Mouse (Mus musculus): Measurements from ENCODE around the gene Degs1. TPM values are rescaled to one million over a fixed set of nuclear protein-coding genes. Genes with fewer than 3 reads are reported as not detected.
"Not testable (repeated sequence)": the region's sequence is repeated elsewhere in the genome, so short reads cannot be mapped to it uniquely, and the experiment has no call there.

Gene Degs1
- polyA plus RNA-seq, 1 experiment: 38.9 TPM

DNA sequence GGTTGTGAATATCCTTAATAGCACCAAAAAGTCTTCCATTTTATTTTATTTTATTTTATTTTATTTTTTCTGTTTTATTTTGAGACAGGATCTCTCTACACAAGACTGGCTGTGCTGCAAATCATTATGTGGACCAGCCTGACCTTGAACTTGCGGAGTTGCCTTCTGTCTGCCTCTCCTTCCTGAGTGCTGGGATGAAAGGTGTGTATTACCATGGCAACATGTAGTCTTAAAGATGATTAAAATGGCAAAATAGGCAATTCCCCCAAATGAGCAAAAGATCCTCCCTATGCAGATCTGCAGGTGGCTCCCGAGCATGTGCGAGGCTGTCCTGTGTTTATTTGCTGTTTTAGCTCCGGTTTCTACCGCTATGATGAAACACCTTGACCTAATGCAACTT is 15.2 kb upstream of the Degs1 start:
- TF ChIP-seq POLR2A (IDR thresholded peaks at IDR 0.05; ENCODE audit: borderline replicate concordance, extremely low read depth, insufficient read depth, insufficient read length, poor library complexity, severe bottlenecking) (no peak), CTCF (IDR thresholded peaks at IDR 0.05; ENCODE audit: borderline replicate concordance, extremely low read depth, insufficient read depth, insufficient read length) (no peak)
- no peak for DNase-seq (ENCODE audit: low read depth)

DNA sequence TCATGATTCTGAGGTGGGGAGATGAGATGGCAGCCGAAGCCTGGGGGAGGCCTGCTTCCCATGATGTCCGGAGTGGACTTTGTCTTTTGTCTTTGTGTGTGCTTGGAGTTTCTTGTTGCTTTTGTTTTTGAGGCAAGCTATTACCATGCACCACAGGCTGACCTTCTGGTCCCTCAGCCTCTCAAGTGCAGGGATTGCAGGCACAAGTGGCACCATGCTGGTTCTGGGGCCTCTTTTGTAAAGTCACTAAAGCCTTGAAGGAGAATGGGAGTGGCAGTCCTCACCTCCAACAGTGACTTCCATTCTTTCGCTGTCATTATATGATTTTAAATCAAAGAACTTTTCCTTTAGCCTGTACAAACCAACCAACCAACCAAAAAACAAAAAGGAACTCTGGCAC is 14.6 kb upstream of the Degs1 start:
- no peak for DNase-seq (ENCODE audit: low read depth)
- no peak for TF ChIP-seq POLR2A (IDR thresholded peaks at IDR 0.05; ENCODE audit: borderline replicate concordance, extremely low read depth, insufficient read depth, insufficient read length, poor library complexity, severe bottlenecking)
- TF ChIP-seq CTCF (IDR thresholded peaks at IDR 0.05; ENCODE audit: borderline replicate concordance, extremely low read depth, insufficient read depth, insufficient read length): no peak

DNA sequence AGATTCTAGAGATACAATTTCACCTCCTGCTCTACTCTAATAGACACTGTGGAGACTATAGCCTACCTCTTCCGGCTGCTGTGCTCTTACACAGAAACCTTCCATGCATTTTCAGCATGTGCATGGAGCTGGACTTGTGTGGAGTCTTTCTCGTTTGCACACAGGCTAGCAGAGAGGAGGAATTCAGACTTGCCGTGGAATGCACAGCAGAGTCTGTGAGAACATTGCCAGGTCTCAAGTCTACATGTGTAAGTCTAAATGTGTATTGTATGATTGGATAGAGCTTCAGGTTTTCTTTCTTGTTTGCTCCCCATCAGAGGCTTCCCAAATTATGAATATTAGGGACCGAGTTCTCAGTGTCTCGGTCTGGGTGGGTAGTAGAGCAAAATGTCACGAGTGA is 14.2 kb upstream of the Degs1 start:
- DNase-seq (ENCODE audit: low read depth): no peak
- no peak for TF ChIP-seq CTCF (IDR thresholded peaks at IDR 0.05; ENCODE audit: borderline replicate concordance, extremely low read depth, insufficient read depth, insufficient read length)
- TF ChIP-seq POLR2A (IDR thresholded peaks at IDR 0.05; ENCODE audit: borderline replicate concordance, extremely low read depth, insufficient read depth, insufficient read length, poor library complexity, severe bottlenecking): no peak

DNA sequence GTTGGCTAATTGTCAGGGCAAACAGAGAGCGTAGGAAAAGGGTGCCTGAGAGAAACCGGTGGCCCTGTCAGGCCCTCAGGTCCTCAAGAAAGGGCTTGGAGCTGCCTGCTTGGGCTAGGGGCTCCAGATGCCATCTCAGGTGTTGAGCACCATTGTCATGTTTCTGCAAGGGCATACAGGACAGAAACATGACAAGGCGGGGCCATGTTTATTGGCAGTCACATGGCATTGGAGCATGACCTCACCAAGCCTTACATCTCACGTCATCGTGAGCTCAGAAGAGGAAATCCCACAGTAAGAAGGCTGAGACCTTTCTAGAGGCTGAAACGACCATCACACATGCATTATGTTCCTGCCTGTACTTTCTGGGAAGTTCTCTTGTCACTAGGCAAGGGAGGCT is 13.5 kb upstream of the Degs1 start:
- TF ChIP-seq CTCF (IDR thresholded peaks at IDR 0.05; ENCODE audit: borderline replicate concordance, extremely low read depth, insufficient read depth, insufficient read length) (no peak), POLR2A (IDR thresholded peaks at IDR 0.05; ENCODE audit: borderline replicate concordance, extremely low read depth, insufficient read depth, insufficient read length, poor library complexity, severe bottlenecking) (no peak)

DNA sequence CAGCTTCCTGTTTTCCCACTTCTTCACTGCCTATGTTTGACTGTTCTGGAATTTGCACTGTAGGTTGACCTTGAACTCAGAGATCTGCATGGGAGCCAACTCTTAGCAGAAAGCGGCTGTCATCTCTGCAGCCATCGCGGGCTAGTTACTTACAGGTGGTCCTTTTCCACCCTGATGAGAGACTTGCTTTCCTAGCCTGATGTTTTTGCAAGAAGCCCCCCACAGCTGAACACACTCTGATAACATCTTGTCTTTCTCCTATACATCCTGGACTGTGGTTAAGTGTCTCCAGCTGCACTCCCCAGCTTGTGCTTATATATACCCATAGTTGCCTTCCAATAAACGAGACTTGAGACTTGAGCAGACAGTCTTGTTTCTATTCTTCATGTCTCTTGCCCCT is 9.7 kb upstream of the Degs1 start:
- no peak for TF ChIP-seq CTCF (IDR thresholded peaks at IDR 0.05; ENCODE audit: borderline replicate concordance, extremely low read depth, insufficient read depth, insufficient read length)
- TF ChIP-seq POLR2A (IDR thresholded peaks at IDR 0.05; ENCODE audit: borderline replicate concordance, extremely low read depth, insufficient read depth, insufficient read length, poor library complexity, severe bottlenecking): no peak
- no peak for DNase-seq (ENCODE audit: low read depth)

More for the DNA sequence above, 13.5 kb upstream of the Degs1 start:
- DNase-seq (ENCODE audit: low read depth): no peak

DNA sequence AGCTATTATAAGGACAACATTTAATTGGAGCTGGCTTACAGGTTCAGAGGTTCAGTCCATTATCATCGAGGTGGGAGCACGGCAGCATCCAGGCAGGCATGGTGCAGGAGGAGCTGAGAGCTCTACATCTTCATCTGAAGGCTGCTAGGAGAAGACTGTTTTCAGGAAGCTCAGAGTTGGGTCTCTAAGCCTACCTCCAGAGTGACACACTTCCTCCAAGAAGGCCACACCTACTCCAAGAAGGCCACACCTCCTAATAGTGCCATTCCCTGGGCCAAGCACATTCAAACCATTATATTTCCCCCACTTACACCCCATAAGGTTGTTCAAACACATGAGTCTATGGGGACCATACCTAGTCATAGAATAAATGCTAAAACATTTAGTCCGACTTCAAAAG is 8.1 kb upstream of the Degs1 start:
- not testable (repeated sequence) for DNase-seq (ENCODE audit: low read depth)

GRCm38 (mm10) chr1:182289781-182290180 is 7.2 kb upstream of the Degs1 start:
- no peak for TF ChIP-seq POLR2A (IDR thresholded peaks at IDR 0.05; ENCODE audit: borderline replicate concordance, extremely low read depth, insufficient read depth, insufficient read length, poor library complexity, severe bottlenecking)
- TF ChIP-seq CTCF (IDR thresholded peaks at IDR 0.05; ENCODE audit: borderline replicate concordance, extremely low read depth, insufficient read depth, insufficient read length): no peak
- no peak for DNase-seq (ENCODE audit: low read depth)

DNA sequence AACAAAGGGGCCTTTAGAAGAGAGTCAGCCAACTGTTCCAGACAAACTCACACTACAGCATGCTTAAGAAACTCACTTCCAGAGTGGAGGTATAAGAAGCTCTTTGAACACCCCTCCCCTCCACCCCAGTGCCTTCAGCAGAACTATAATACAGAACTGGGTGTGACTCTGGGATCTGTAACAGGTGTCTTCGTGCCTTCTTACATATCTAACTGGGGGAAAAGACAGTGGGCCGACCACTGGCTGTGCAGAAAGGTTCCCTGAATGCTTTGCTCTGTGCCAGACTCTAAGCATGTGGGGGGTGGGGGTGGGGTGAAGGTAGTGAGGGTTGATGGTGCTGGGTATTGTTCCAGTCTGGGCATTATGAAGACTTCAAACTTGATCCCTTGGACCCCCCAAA is 6.0 kb upstream of the Degs1 start:
- no peak for DNase-seq (ENCODE audit: low read depth)
- TF ChIP-seq POLR2A (IDR thresholded peaks at IDR 0.05; ENCODE audit: borderline replicate concordance, extremely low read depth, insufficient read depth, insufficient read length, poor library complexity, severe bottlenecking): no peak
- TF ChIP-seq CTCF (IDR thresholded peaks at IDR 0.05; ENCODE audit: borderline replicate concordance, extremely low read depth, insufficient read depth, insufficient read length): no peak

DNA sequence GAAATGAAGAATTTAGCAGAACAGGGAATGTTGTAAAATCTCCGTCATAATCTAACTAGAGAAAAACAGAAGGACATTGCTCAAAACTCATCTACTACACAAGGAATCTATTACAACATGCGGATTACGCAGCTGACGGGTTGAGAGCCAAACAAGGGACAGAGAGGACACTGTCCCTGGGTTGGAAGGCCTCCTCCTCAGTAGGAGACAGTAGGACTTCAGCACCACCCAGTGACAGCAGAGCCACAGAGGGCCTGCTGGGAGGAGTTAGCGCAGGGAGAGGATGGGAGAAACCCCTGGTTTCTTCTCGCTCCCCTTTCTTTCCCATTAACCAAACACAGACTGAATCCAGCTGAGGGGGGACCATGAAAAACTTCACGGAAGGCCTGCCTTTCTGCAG is 5.2 kb upstream of the Degs1 start:
- TF ChIP-seq POLR2A (IDR thresholded peaks at IDR 0.05; ENCODE audit: borderline replicate concordance, extremely low read depth, insufficient read depth, insufficient read length, poor library complexity, severe bottlenecking) (no peak), CTCF (IDR thresholded peaks at IDR 0.05; ENCODE audit: borderline replicate concordance, extremely low read depth, insufficient read depth, insufficient read length) (no peak)

DNA sequence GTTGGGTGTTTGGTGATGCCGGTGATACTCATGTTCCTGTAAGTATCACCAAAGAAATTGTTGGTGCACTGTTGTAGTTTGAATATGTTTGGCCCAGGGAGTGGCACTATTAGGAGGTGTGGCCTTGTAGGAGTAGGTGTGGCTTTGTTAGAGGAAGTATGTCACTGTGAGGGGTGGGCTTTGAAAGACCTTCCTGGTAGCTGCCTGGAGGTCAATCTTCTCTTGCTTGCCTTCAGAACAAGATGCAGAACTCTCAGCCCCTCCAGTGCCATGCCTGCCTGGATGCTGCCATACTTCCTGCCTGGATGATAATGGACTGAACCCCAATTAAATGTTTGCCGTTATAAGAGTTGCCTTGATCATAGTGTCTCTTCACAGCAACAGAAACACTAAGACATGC is 2.2 kb upstream of the Degs1 start:
- no peak for TF ChIP-seq POLR2A (IDR thresholded peaks at IDR 0.05; ENCODE audit: borderline replicate concordance, extremely low read depth, insufficient read depth, insufficient read length, poor library complexity, severe bottlenecking)
- no peak for TF ChIP-seq CTCF (IDR thresholded peaks at IDR 0.05; ENCODE audit: borderline replicate concordance, extremely low read depth, insufficient read depth, insufficient read length)
- DNase-seq (ENCODE audit: low read depth): no peak

More for the DNA sequence above, 5.2 kb upstream of the Degs1 start:
- DNase-seq (ENCODE audit: low read depth): no peak

- no peak for DNase-seq (ENCODE audit: low read depth)
- TF ChIP-seq POLR2A (IDR thresholded peaks at IDR 0.05; ENCODE audit: borderline replicate concordance, extremely low read depth, insufficient read depth, insufficient read length, poor library complexity, severe bottlenecking) (no peak), CTCF (IDR thresholded peaks at IDR 0.05; ENCODE audit: borderline replicate concordance, extremely low read depth, insufficient read depth, insufficient read length) (no peak)
Measured at GRCm38 (mm10) chr1:182283231-182283630, 627 bp upstream of the Degs1 start.

DNA sequence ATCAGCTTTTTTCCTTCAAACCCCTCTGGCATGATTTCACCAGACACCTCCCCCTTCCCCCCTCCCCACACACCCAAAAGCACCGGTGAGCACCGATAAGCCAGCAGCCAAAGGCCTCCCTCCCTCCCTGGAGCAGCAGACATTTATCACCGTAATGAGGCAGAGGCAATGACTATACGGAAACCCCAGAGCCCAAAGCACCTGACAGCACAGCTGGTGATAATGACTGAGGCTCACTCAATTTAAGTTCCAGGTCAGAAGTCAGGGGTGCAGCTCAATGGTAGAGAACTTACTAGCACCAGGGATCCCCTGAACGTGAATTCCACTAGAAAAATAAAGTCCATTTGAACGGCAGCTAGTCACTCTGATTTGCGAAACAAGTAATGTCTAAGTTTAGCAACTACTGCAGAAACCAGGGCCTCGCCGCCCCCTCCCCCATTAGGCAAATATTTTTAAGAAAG is 1.3 kb downstream of the Degs1 start:
- peak; percentile 24 for DNase-seq (ENCODE audit: low read depth)
- TF ChIP-seq CTCF (IDR thresholded peaks at IDR 0.05; ENCODE audit: borderline replicate concordance, extremely low read depth, insufficient read depth, insufficient read length): no peak
- TF ChIP-seq POLR2A (IDR thresholded peaks at IDR 0.05; ENCODE audit: borderline replicate concordance, extremely low read depth, insufficient read depth, insufficient read length, poor library complexity, severe bottlenecking): no peak

DNA sequence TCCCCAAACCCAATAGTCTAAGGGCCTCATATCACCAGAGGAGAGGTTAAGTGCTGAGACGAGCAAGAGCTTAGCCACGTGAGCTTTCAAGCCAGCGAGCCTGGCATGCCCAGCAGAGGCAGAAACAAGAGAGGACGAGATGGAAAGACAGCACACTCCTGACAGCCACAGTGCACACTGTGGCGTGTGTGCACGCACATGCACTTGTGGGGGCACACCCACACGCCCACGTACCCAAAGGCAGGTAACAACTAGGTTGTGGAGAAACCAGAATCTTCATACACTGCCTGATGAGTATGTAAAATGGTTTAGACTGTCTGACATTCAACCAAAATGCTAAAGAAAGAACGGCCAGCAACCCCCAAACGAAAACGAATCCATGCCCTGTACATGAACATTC is 2.0 kb downstream of the Degs1 start:
- DNase-seq (ENCODE audit: low read depth): no peak
- TF ChIP-seq CTCF (IDR thresholded peaks at IDR 0.05; ENCODE audit: borderline replicate concordance, extremely low read depth, insufficient read depth, insufficient read length): no peak
- TF ChIP-seq POLR2A (IDR thresholded peaks at IDR 0.05; ENCODE audit: borderline replicate concordance, extremely low read depth, insufficient read depth, insufficient read length, poor library complexity, severe bottlenecking): no peak

Measured in brain, embryonic 14.5 days (tissue).